Mouse (Mus musculus) heart, adult 8-10 months (tissue): Measurements from ENCODE around the gene Trp63. TPM values are rescaled to one million over a fixed set of nuclear protein-coding genes. Genes with fewer than 3 reads are reported as not detected.

Experiments used
- DNase-seq: peaks from one replicate; pipeline ENCODE4 v3.0.0; 2022; ENCODE audit warnings: low spot score
- total RNA-seq, 4 experiments: library from RNA; stranded (reverse); gene quantifications; 2 replicates each; pipeline ENCODE4 v1.2.4; 2022

Gene Trp63
- total RNA-seq, 4 experiments from 2014 or later, result 0.38 to 1.2 (median 0.60) TPM

DNA sequence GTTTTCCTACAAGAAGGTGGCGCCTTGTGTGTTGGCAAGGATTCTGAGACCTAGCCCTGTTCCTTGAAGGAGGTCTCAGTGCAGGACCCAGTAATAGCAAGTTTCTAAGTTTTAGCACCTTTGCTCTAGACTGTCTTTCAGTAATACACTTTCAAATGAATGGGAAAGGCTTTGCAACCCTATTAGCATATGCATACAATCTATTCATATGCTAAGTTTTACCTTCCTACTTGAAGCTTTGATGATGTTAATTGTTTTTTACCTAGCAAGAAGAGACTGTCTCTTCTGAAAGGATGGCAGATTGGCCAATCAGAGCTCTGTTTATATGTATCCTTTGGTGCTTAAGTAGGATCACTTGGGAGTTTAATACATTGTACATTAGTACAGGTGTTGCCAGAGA lies 187.9 kb downstream of the Trp63 start:
- DNase-seq, result no peak

DNA sequence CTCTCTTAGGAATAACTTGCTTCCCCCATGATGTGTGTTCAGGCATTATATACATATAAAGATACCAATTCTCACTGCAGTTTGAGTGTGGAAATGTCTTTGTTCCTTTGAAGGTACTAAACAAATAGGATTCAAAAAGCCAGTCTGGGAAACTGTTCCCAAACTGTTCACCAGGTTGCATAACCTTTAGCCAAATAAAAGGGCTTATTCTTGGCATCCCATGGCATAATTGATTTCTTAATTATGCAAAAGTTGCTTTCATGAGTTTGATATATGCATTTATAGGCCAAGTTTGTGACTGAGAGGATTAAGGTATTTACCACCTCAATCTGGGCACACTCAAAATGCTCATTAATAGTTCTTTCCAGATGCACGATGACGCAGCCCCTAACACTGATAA lies 192.1 kb downstream of the Trp63 start:
- DNase-seq, result no peak

GRCm38 (mm10) chr16:25877416-25877965 lies 193.9 kb downstream of the Trp63 start:
- DNase-seq, result no peak

- DNase-seq, result no peak
These were observed 194.6 kb downstream of the Trp63 start for GRCm38 (mm10) chr16:25878116-25878515.

DNA sequence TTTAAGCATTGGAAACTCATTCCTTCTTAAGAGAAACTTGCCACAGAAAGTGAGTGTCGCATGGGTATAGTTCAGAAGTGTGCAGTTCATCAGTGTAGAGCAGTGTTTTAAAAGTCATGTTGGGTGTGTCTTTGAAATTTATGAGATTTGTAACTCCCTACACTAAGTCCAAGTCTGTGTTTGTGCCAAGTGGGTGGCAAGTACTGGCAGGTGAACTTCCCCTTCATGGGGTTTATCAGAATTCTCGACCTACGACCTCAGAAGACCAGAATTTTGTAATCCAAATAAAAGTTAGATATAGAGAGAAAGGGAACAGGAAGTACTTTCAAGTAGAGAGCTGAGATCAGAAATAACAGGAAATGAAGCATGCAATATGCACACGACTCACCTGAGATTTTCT lies 215.5 kb downstream of the Trp63 start:
- DNase-seq, result no peak

DNA sequence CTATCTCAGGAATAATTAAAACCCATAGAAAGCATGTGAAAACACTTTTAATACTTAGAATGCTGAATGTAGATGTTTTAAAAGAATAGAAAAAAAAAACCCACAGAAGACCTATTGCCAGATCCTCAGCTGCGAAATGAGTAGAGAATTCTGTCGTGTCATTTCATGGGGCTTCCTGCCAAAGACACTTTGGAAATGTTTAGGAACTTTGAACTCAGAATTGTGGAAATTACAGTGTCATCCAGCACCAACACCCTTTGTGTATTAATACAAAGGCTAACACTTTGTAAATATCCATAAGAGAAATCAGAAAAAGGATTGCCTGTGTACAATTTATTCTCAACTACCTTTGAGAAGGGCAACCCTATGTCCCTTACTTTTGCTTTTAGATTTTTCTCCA lies 216.1 kb downstream of the Trp63 start:
- no peak for DNase-seq

GRCm38 (mm10) chr16:25900389-25900908 lies 216.9 kb downstream of the Trp63 start:
- DNase-seq, result no peak

GRCm38 (mm10) chr16:25912185-25912584 lies 228.6 kb downstream of the Trp63 start:
- DNase-seq, result no peak

GRCm38 (mm10) chr16:25934181-25934580 lies 250.6 kb downstream of the Trp63 start:
- no peak for DNase-seq
